Mouse (Mus musculus) bone marrow, adult 2 months (tissue): ENCODE data around the gene S1pr2.
A peak's percentile ranks its signal among the peaks of the same experiment; 100 is the strongest.

Experiments used
- CTCF ChIP-seq: fragments of 200-500 bp; IDR thresholded peaks from 2 replicates; pipeline ENCODE4 v1.5.1; 2011; ENCODE audit warnings: low read length, control low read depth; ENCODE audit not compliant: control insufficient read depth, insufficient read depth
- POLR2A ChIP-seq: fragments of 200-500 bp; IDR thresholded peaks from 2 replicates; pipeline ENCODE4 v1.6.1; 2011; ENCODE audit warnings: low read depth, mild to moderate bottlenecking, control low read depth, low read length, borderline replicate concordance; ENCODE audit not compliant: control insufficient read depth

- no peak; the same call in 1 of the 2 replicates for TF ChIP-seq CTCF
- peak; percentile 67; the same call in 1 of the 2 replicates for TF ChIP-seq POLR2A
Measured at GRCm38 (mm10) chr9:20952520-20953227, 23.9 kb downstream of the S1pr2 start.
